Mouse (Mus musculus): ENCODE measurements around the gene Pxdn.

The Pxdn gene

GRCm38 (mm10) chr12:30027721-30028340, 90.4 kb downstream of the Pxdn start:
- DNase-seq, result peak; percentile 58

- no peak for DNase-seq
Observed at GRCm38 (mm10) chr12:30029111-30029510, 91.7 kb downstream of the Pxdn start.

- peak; percentile 51 for DNase-seq
Observed at GRCm38 (mm10) chr12:30030571-30030970, 93.2 kb downstream of the Pxdn start.

GRCm38 (mm10) chr12:30034681-30035080, 97.3 kb downstream of the Pxdn start:
- no peak for DNase-seq

GRCm38 (mm10) chr12:30035406-30035805, 98.0 kb downstream of the Pxdn start:
- no peak for DNase-seq

- DNase-seq, result no peak
Observed at GRCm38 (mm10) chr12:30035841-30036568, 98.6 kb downstream of the Pxdn start.

GRCm38 (mm10) chr12:30036569-30037055, 99.2 kb downstream of the Pxdn start:
- no peak for DNase-seq

GRCm38 (mm10) chr12:30039565-30039964, 102.2 kb downstream of the Pxdn start:
- peak; percentile 66 for DNase-seq

- peak; percentile 74 for DNase-seq
Observed at GRCm38 (mm10) chr12:30040150-30040549, 102.7 kb downstream of the Pxdn start.

- no peak for DNase-seq
Observed at GRCm38 (mm10) chr12:30048848-30049247, 111.4 kb downstream of the Pxdn start.

- DNase-seq, result no peak
Observed at GRCm38 (mm10) chr12:30049818-30050217, 112.4 kb downstream of the Pxdn start.

GRCm38 (mm10) chr12:30050235-30050634, 112.8 kb downstream of the Pxdn start:
- DNase-seq, result peak; percentile 74

- DNase-seq, result no peak
Observed at GRCm38 (mm10) chr12:30054761-30055540, 117.5 kb downstream of the Pxdn start.

GRCm38 (mm10) chr12:30058044-30058443, 120.6 kb downstream of the Pxdn start:
- no peak for DNase-seq

- DNase-seq, result no peak
Observed at GRCm38 (mm10) chr12:30061503-30062117, 124.2 kb downstream of the Pxdn start.

GRCm38 (mm10) chr12:30062118-30062505, 124.7 kb downstream of the Pxdn start:
- no peak for DNase-seq

Measured in lung, postnatal 36 days (tissue).